Mouse (Mus musculus) lung, adult 2 months (tissue): ENCODE data around the gene Pla2g4e. TPM values are rescaled to one million over a fixed set of nuclear protein-coding genes. Genes with fewer than 3 reads are reported as not detected.

Experiments
- DNase-seq: peaks from one replicate; pipeline ENCODE4 v3.0.0; 2022
- H3K4me1 ChIP-seq: fragments of 200-500 bp; 2 replicates; pipeline ENCODE4 v1.6.1; 2011; ENCODE audit warnings: low read length; ENCODE audit not compliant: control insufficient read depth, insufficient read depth
- H3K4me3 ChIP-seq: fragments of 200-500 bp; replicated peaks from 2 replicates; pipeline ENCODE3; 2011; ENCODE audit warnings: low read depth, mild to moderate bottlenecking, control low read depth, low read length; ENCODE audit errors: extremely low read depth
- CTCF ChIP-seq: fragments of 200-500 bp; IDR thresholded peaks from 2 replicates; pipeline ENCODE4 v1.5.1; 2011; ENCODE audit warnings: mild to moderate bottlenecking, low read length, control low read depth; ENCODE audit not compliant: insufficient read depth
- POLR2A ChIP-seq: fragments of 200-500 bp; IDR thresholded peaks from 2 replicates; pipeline ENCODE4 v1.6.1; 2011; ENCODE audit warnings: low read depth, mild to moderate bottlenecking, control low read depth, low read length, borderline replicate concordance; ENCODE audit errors: extremely low read depth
- WGBS: fragments of 180-500 bp; shearing (Covaris S2); methylation state at CpG from one replicate; pipeline ENCODE4 v1.1.7; 2018; 5-methylcytosine and 5-hydroxymethylcytosine counted together
- polyA plus RNA-seq: library from polyadenylated mRNA; depleted of rRNA; stranded (reverse); fragments of >200 nt; gene quantifications from 2 replicates; pipeline ENCODE4 v1.2.3, GENCODE M21; 2012; rRNA removed

Pla2g4e gene
- polyA plus RNA-seq, 1 experiment, result 6.3 TPM

DNA sequence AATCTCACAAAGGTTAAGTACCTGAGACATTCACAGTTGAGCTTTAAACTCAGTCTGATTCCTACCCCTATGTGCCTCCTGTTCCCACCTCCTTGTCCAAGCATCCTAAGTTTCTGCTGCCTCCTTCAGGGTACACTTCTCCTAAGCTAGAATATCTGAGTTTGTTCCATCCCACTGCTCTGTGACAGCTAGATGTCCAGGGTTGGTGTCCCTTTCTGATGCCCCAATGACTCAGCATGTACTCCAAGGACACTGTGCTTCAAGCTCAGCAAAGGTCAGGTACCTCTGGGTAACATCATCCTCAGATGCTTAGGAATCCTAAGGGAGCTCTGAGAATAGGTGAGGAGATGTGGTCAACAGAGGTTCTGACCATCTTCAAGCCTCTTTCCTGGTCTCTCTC is 117.1 kb downstream of the Pla2g4e start:
- H3K4me3 ChIP-seq, result no peak overlapping the region
- TF ChIP-seq POLR2A (no peak), CTCF (no peak)
- DNase-seq, result no peak
- H3K4me1 ChIP-seq, result peaks cover 59% of the 10 kb centered on the region

GRCm38 (mm10) chr2:120126901-120127300 is 118.2 kb downstream of the Pla2g4e start:
- no peak overlapping the region for H3K4me3 ChIP-seq
- H3K4me1 ChIP-seq, result peaks cover 62% of the 10 kb centered on the region
- TF ChIP-seq POLR2A, result no peak
- TF ChIP-seq CTCF, result no peak
- no peak for DNase-seq
- 70% methylated on average over 1 of the region's 1 CpGs for WGBS

GRCm38 (mm10) chr2:120126408-120126807 is 118.7 kb downstream of the Pla2g4e start:
- DNase-seq, result no peak
- TF ChIP-seq CTCF (no peak), POLR2A (no peak)
- WGBS, result 42% methylated on average over 4 of the region's 4 CpGs
- Histone ChIP-seq H3K4me3 (no peak overlapping the region), H3K4me1 (peaks cover 62% of the 10 kb centered on the region)

DNA sequence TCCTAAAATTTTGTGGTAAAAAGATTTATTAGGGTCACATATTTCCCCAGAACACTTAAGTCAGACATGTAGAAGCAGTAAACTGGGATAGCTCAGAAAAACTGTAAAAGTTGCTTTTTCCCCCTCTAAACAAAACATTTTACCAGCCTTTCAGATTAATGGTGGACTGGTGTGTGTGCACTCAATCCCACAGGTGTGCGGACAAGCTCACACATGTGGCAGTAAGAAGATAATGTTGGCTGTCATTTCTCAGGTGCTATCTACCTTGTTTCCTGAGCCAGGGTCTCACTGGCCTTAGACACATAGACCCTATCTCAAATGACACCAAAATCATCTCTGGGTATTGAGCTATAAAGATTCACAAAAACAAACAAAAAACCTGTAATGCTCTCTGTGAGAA is 119.7 kb downstream of the Pla2g4e start:
- WGBS, result 97% methylated on average over 1 of the region's 1 CpGs
- Histone ChIP-seq H3K4me3 (no peak overlapping the region), H3K4me1 (peaks cover 67% of the 10 kb centered on the region)
- TF ChIP-seq POLR2A (no peak), CTCF (no peak)
- no peak for DNase-seq

- DNase-seq, result no peak
- WGBS, result 51% methylated on average over 2 of the region's 2 CpGs
- peaks cover 63% of the 10 kb centered on the region for H3K4me1 ChIP-seq
- H3K4me3 ChIP-seq, result no peak overlapping the region
- no peak for TF ChIP-seq CTCF
- TF ChIP-seq POLR2A, result no peak
Observed at GRCm38 (mm10) chr2:120124946-120125345, 120.2 kb downstream of the Pla2g4e start.

- WGBS, result 56% methylated on average over 1 of the region's 1 CpGs
- Histone ChIP-seq H3K4me3 (no peak overlapping the region), H3K4me1 (peaks cover 54% of the 10 kb centered on the region)
- no peak for DNase-seq
- no peak for TF ChIP-seq POLR2A
- TF ChIP-seq CTCF, result no peak
Observed at GRCm38 (mm10) chr2:120124096-120124495, 121.0 kb downstream of the Pla2g4e start.

- WGBS, result 55% methylated on average over 6 of the region's 6 CpGs
- no peak for DNase-seq
- Histone ChIP-seq H3K4me3 (no peak overlapping the region), H3K4me1 (peaks cover 48% of the 10 kb centered on the region)
- TF ChIP-seq CTCF (no peak), POLR2A (no peak)
Observed at GRCm38 (mm10) chr2:120122983-120123382, 122.2 kb downstream of the Pla2g4e start.

DNA sequence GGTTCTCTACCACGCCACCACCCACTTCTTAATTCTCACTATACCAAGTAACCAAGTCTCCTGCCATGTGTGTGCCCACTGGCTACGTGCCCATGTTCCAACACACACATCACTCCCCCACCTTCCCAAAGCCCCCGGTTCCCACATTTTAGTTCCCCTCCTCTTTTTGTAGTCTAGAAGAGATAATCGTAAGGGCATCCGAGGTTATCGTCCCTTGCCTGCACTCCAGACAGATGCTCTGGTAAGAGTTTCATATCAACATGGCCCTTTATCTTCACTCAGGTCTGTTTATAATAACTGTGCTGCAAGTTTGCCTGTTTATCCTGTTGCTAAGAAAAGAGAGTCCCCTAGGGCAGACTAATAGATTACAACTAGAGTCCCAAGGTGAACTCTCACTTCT is 127.8 kb downstream of the Pla2g4e start:
- DNase-seq, result no peak
- Histone ChIP-seq H3K4me3 (no peak overlapping the region), H3K4me1 (peaks cover 37% of the 10 kb centered on the region)
- WGBS, result 58% methylated on average over 6 of the region's 6 CpGs
- TF ChIP-seq POLR2A, result no peak
- no peak for TF ChIP-seq CTCF

Other genes starting within 250 kb of the Pla2g4e start
- gene Jmjd7, start 217.9 kb downstream of the Pla2g4e start, polyA plus RNA-seq, result 5.1 and 10.6 TPM in 2 replicates
- gene Gm28042, start 217.8 kb downstream of the Pla2g4e start, polyA plus RNA-seq, result 0.30 and 3.8 TPM in 2 replicates
- gene Pla2g4b, start 211.9 kb downstream of the Pla2g4e start, polyA plus RNA-seq, result 4.3 and 20.6 TPM in 2 replicates
- 236 and 247 TPM in 2 replicates for gene Ehd4, start 90.7 kb downstream of the Pla2g4e start, polyA plus RNA-seq
- gene Pla2g4d, start 43.9 kb upstream of the Pla2g4e start, polyA plus RNA-seq, result 2.2 TPM in 1 of 2 replicates, not detected in the other
- 4.4 and 12.4 TPM in 2 replicates for gene Pla2g4f, start 68.8 kb upstream of the Pla2g4e start, polyA plus RNA-seq
- 25.0 and 27.0 TPM in 2 replicates for gene Vps39, start 107.8 kb upstream of the Pla2g4e start, polyA plus RNA-seq
- 10.5 and 16.7 TPM in 2 replicates for gene Ganc, start 158.6 kb upstream of the Pla2g4e start, polyA plus RNA-seq
- 8.5 and 15.7 TPM in 2 replicates for gene Tmem87a, start 158.8 kb upstream of the Pla2g4e start, polyA plus RNA-seq
- 0.54 and 3.5 TPM in 2 replicates for gene Capn3, start 210.7 kb upstream of the Pla2g4e start, polyA plus RNA-seq